Mouse (Mus musculus): Measurements from ENCODE around the gene Gpn2. TPM values are rescaled to one million over a fixed set of nuclear protein-coding genes. Genes with fewer than 3 reads are reported as not detected.
A peak's percentile ranks its signal among the peaks of the same experiment; 100 is the strongest.

The Gpn2 gene
- polyA plus RNA-seq, 1 experiment from 2014 or later, result 12.7 TPM

DNA sequence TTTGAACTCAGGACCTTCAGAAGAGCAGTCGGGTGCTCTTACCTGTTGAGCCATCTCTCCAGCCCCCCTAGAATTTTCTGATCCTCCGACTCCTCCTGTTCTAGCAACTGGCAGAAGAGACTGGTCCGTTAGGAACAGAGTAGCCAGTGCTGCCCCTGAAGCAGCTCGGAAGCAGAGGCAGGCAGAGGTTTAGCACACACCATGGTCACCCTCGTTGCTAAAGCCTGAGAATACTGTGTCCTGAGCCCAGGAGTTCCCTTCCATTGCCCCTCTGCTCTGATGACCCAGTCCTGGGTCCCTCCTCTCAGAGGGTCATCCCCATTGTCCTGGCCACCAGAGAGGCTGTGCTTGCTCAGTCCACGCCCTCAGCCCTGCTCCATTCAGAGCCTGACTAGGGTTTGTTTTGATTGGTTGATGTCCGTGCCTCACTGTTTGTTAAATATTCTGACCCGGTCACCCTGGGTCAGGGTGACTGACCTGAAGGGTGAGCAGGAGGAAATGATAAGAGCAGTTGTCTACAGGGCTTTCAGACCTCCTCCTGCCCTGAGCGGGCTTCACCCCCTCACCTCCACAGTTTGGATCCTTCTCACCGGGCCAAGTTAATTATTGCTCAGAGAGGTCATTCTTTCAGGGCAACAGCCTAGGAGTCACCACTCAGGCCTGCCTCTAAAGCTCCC lies 27.0 kb upstream of the Gpn2 start:
- no peaks in the 10 kb centered on the region for H3K36me3 ChIP-seq (ENCODE audit: control insufficient read depth, insufficient read depth)
- no peak overlapping the region for H3K4me3 ChIP-seq (ENCODE audit: low read length)
- H3K4me1 ChIP-seq (ENCODE audit: control insufficient read depth, insufficient read depth, low read length), result peaks cover 9% of the 10 kb centered on the region
- no peak overlapping the region for H3K9ac ChIP-seq (ENCODE audit: low read length)
- no peak for ATAC-seq (replicated peaks; ENCODE audit: extremely low read depth, insufficient read depth, low FRiP score)
- H3K27me3 ChIP-seq (ENCODE audit: control insufficient read depth, insufficient read depth, low read length), result no peaks in the 10 kb centered on the region
- H3K9me3 ChIP-seq (replicated peaks; ENCODE audit: control insufficient read depth, low read length), result no peaks in the 10 kb centered on the region
- H3K4me2 ChIP-seq (ENCODE audit: low read depth, low read length), result no peak overlapping the region
- 43% methylated on average over 10 of the region's 10 CpGs for WGBS
- no peak overlapping the region for H3K27ac ChIP-seq (ENCODE audit: low read length)

- WGBS, result 67% methylated on average over 4 of the region's 4 CpGs
- H3K9ac ChIP-seq (ENCODE audit: low read length), result no peak overlapping the region
- no peaks in the 10 kb centered on the region; the same call in 1 of the 2 replicates for H3K9me3 ChIP-seq (replicated peaks; ENCODE audit: control insufficient read depth, low read length)
- H3K27ac ChIP-seq (ENCODE audit: low read length), result no peak overlapping the region
- no peaks in the 10 kb centered on the region for H3K27me3 ChIP-seq (ENCODE audit: control insufficient read depth, insufficient read depth, low read length)
- H3K4me1 ChIP-seq (ENCODE audit: control insufficient read depth, insufficient read depth, low read length), result no peaks in the 10 kb centered on the region
- no peak overlapping the region for H3K4me3 ChIP-seq (ENCODE audit: low read length)
- H3K36me3 ChIP-seq (ENCODE audit: control insufficient read depth, insufficient read depth), result no peaks in the 10 kb centered on the region
- H3K4me2 ChIP-seq (ENCODE audit: low read depth, low read length), result no peak overlapping the region
- no peak for ATAC-seq (replicated peaks; ENCODE audit: extremely low read depth, insufficient read depth, low FRiP score)
These were observed 24.3 kb upstream of the Gpn2 start for GRCm38 (mm10) chr4:133559846-133560245.

- H3K27ac ChIP-seq (ENCODE audit: low read length), result no peak overlapping the region
- H3K36me3 ChIP-seq (ENCODE audit: control insufficient read depth, insufficient read depth), result no peaks in the 10 kb centered on the region
- no peaks in the 10 kb centered on the region; the same call in 1 of the 2 replicates for H3K9me3 ChIP-seq (replicated peaks; ENCODE audit: control insufficient read depth, low read length)
- no peak overlapping the region for H3K4me2 ChIP-seq (ENCODE audit: low read depth, low read length)
- 75% methylated on average over 4 of the region's 4 CpGs for WGBS
- H3K9ac ChIP-seq (ENCODE audit: low read length), result no peak overlapping the region
- H3K4me3 ChIP-seq (ENCODE audit: low read length), result no peak overlapping the region
- no peaks in the 10 kb centered on the region for H3K4me1 ChIP-seq (ENCODE audit: control insufficient read depth, insufficient read depth, low read length)
- no peaks in the 10 kb centered on the region for H3K27me3 ChIP-seq (ENCODE audit: control insufficient read depth, insufficient read depth, low read length)
- ATAC-seq (replicated peaks; ENCODE audit: extremely low read depth, insufficient read depth, low FRiP score), result no peak
These were observed 22.5 kb upstream of the Gpn2 start for GRCm38 (mm10) chr4:133561622-133562021.

DNA sequence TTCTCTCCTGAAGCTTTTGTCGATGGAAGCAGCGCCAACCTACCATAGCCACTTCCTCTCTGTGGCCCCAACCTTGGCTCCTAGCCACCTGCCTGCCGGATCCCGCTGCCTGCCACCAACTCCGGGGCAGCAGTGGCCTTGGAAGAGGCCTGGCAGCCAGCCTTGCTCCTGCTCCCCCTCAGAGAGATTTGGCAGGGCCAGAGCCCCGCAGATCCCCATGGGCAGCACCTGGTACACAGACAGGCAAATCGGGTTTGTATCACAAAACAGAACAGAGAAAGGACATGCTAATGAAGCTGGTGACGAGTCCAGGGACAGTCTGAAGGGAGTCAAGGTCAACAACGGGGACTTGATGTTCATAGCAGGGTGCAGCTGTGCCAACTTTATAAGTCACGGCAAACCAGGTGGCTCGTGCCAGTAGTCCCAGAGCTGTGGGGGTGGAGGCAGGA lies 21.0 kb upstream of the Gpn2 start:
- Histone ChIP-seq H3K9me3 (replicated peaks; ENCODE audit: control insufficient read depth, low read length) (no peaks in the 10 kb centered on the region; the same call in 1 of the 2 replicates), H3K9ac (ENCODE audit: low read length) (peak overlapping the region; percentile 12; the same call in 1 of the 2 replicates), H3K36me3 (ENCODE audit: control insufficient read depth, insufficient read depth) (no peaks in the 10 kb centered on the region), H3K27ac (ENCODE audit: low read length) (peak overlapping the region; percentile 80), H3K4me3 (ENCODE audit: low read length) (no peak overlapping the region), H3K4me1 (ENCODE audit: control insufficient read depth, insufficient read depth, low read length) (no peaks in the 10 kb centered on the region), H3K27me3 (ENCODE audit: control insufficient read depth, insufficient read depth, low read length) (no peaks in the 10 kb centered on the region), H3K4me2 (ENCODE audit: low read depth, low read length) (no peak overlapping the region)
- WGBS, result 52% methylated on average over 11 of the region's 11 CpGs
- ATAC-seq (replicated peaks; ENCODE audit: extremely low read depth, insufficient read depth, low FRiP score), result peak; percentile 60; the same call in 1 of the 2 replicates

GRCm38 (mm10) chr4:133567251-133567650 lies 16.9 kb upstream of the Gpn2 start:
- Histone ChIP-seq H3K4me3 (ENCODE audit: low read length) (no peak overlapping the region), H3K9me3 (replicated peaks; ENCODE audit: control insufficient read depth, low read length) (peaks cover 2% of the 10 kb centered on the region; the same call in 1 of the 2 replicates), H3K4me2 (ENCODE audit: low read depth, low read length) (no peak overlapping the region), H3K4me1 (ENCODE audit: control insufficient read depth, insufficient read depth, low read length) (no peaks in the 10 kb centered on the region), H3K27me3 (ENCODE audit: control insufficient read depth, insufficient read depth, low read length) (no peaks in the 10 kb centered on the region), H3K36me3 (ENCODE audit: control insufficient read depth, insufficient read depth) (no peaks in the 10 kb centered on the region), H3K27ac (ENCODE audit: low read length) (no peak overlapping the region), H3K9ac (ENCODE audit: low read length) (no peak overlapping the region)
- WGBS, result 25% methylated on average over 8 of the region's 8 CpGs
- no peak for ATAC-seq (replicated peaks; ENCODE audit: extremely low read depth, insufficient read depth, low FRiP score)

DNA sequence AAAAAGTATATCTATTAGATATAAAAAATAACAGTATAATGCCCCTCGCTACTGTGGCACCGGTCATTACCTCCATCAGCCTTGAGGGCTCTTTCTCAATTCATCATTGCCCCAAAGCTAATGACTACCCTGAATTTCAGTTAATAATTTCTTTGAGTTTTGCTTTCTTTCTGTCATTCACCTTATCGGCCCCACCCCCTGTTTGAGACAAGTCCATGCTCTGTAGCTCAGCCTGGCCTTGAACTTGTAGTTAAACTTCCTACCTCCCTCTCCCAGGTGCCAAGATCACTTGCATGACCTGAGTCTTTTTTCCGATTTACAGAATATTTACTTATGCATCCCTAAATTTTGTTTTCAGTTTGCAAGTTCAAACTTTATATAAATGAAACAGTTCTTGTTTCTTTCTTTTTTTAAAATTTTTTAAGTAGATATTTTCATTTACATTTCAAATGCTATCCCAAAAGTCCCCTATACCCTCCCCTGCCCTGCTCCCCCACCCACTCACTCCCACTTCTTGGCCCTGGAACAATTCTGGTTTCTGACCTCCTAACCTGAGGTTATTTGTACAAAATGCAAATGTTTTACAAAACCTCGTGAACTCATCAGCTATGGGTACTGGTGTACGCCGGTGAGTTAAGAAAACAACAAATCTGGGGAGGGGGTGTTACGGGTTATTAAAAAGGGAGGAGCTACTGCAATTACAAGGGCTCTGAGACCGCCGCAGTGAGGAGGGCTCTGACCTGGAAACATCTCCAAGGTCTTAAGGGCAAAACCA lies 14.7 kb upstream of the Gpn2 start:
- Histone ChIP-seq H3K4me3 (ENCODE audit: low read length) (no peak overlapping the region), H3K27ac (ENCODE audit: low read length) (no peak overlapping the region), H3K27me3 (ENCODE audit: control insufficient read depth, insufficient read depth, low read length) (no peaks in the 10 kb centered on the region), H3K9me3 (replicated peaks; ENCODE audit: control insufficient read depth, low read length) (peaks cover 2% of the 10 kb centered on the region; the same call in 1 of the 2 replicates), H3K4me1 (ENCODE audit: control insufficient read depth, insufficient read depth, low read length) (no peaks in the 10 kb centered on the region), H3K4me2 (ENCODE audit: low read depth, low read length) (no peak overlapping the region), H3K9ac (ENCODE audit: low read length) (no peak overlapping the region), H3K36me3 (ENCODE audit: control insufficient read depth, insufficient read depth) (no peaks in the 10 kb centered on the region)
- 80% methylated on average over 10 of the region's 10 CpGs for WGBS
- ATAC-seq (replicated peaks; ENCODE audit: extremely low read depth, insufficient read depth, low FRiP score), result no peak

- 45% methylated on average over 10 of the region's 10 CpGs for WGBS
- Histone ChIP-seq H3K9me3 (replicated peaks; ENCODE audit: control insufficient read depth, low read length) (0 out of 2 replicates have a peak, but pooled peaks cover 2% of the 10 kb centered on the region), H3K4me1 (ENCODE audit: control insufficient read depth, insufficient read depth, low read length) (peaks cover under 1% of the 10 kb centered on the region; the same call in 1 of the 2 replicates)
These were observed 14.1 kb upstream of the Gpn2 start for GRCm38 (mm10) chr4:133570066-133570466.

DNA sequence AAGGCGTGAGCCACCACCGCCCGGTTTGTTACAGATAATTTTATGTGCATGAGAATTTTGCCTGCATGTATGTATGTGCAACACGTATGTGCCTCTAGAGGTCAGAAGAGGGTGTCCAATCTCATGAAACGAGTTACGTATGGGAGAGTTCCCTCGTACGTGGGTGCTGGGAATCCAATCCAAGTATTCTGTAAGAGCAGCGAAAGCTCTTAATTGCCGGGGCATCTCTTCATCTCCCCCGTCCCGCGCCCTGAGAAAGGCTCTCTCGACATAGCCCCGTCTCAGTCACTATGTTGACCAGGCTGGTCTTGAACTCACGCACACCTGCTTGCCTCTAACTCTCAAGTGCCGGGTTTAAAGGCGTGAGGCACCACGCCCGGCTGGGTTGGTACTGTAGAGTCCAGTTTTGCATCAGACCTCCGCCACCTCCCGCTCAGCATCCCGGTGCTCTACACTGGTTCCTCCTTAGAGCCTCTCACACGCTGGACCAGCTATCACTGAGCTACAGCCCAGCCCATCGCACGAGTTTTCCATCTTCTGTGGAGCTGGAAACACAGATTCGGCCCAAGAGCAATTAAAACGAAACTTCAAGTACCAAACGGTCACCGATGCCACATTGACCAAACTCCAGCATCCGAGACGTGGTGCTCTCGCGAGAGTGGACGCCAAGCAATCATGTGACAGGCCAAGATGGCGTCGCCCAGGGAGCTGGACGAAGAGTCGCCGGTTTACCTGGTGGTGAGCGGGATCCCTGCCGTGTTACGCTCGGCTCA lies 9.9 kb upstream of the Gpn2 start, which contains the start of gene Gpatch3:
TSS of gene Gpatch3 (plus strand) at position 676 of the 773 bp plus-strand sequence.
- peak within 1 kb of the TSS; percentile 77 for H3K4me3 ChIP-seq (ENCODE audit: low read length)
- ATAC-seq (replicated peaks; ENCODE audit: extremely low read depth, insufficient read depth, low FRiP score), result peak; percentile 90

More at GRCm38 (mm10) chr4:133570066-133570466, 14.1 kb upstream of the Gpn2 start:
- Histone ChIP-seq H3K9ac (ENCODE audit: low read length) (no peak overlapping the region), H3K27me3 (ENCODE audit: control insufficient read depth, insufficient read depth, low read length) (no peaks in the 10 kb centered on the region), H3K4me3 (ENCODE audit: low read length) (no peak overlapping the region), H3K36me3 (ENCODE audit: control insufficient read depth, insufficient read depth) (no peaks in the 10 kb centered on the region), H3K27ac (ENCODE audit: low read length) (no peak overlapping the region), H3K4me2 (ENCODE audit: low read depth, low read length) (no peak overlapping the region)
- ATAC-seq (replicated peaks; ENCODE audit: extremely low read depth, insufficient read depth, low FRiP score), result no peak

More for the DNA sequence above, 9.9 kb upstream of the Gpn2 start, which contains the start of gene Gpatch3:
- no peaks in the 10 kb centered on the region for H3K27me3 ChIP-seq (ENCODE audit: control insufficient read depth, insufficient read depth, low read length)
- H3K9ac ChIP-seq (ENCODE audit: low read length), result peak within 1 kb of the TSS; percentile 83
- peak within 1 kb of the TSS; percentile 80 for H3K4me2 ChIP-seq (ENCODE audit: low read depth, low read length)
- peaks cover 6% of the 10 kb centered on the region for H3K4me1 ChIP-seq (ENCODE audit: control insufficient read depth, insufficient read depth, low read length)
- peaks cover 4% of the 10 kb centered on the region; the same call in 1 of the 2 replicates for H3K36me3 ChIP-seq (ENCODE audit: control insufficient read depth, insufficient read depth)
- 0 out of 2 replicates have a peak, but pooled peaks cover 2% of the 10 kb centered on the region for H3K9me3 ChIP-seq (replicated peaks; ENCODE audit: control insufficient read depth, low read length)
- WGBS, result 5% methylated on average over 44 of the region's 44 CpGs
- peak within 1 kb of the TSS; percentile 76 for H3K27ac ChIP-seq (ENCODE audit: low read length)

Measured in heart, embryonic 16.5 days (tissue).